Mouse (Mus musculus) mature B cell (primary cell): Measurements from ENCODE around the gene Rapgef4.

Source experiments
- in situ Hi-C: fragments of 300-500 bp; cut with MboI; formaldehyde crosslinking; loops from 2 replicates; pipeline ENCODE4 v1.14.3; 2019

The Rapgef4 gene

DNA sequence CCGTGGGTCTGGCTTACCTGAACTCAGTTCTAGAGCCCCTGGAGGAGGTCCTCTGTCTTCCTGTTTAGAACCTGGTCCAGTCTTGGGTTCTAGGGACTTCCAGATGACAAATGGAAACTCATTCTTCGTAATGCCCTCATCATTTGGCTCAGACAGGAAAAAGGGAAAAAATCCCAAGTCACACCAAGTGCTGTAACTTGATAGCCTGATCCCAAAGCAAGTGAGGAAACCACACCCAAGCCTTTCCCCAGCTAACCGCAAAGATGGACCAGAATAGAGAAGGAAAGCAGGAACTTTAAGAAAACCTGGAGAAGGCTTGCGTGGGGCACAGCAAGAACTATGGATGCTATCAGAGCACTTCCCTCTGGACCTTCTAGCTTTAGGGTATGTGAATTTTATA is 167.6 kb downstream of the Rapgef4 start:
- in situ Hi-C loops: loop anchor here (5.0 kb wide), 1 partner anchor 36 kb away; no protein-coding TSS in a partner anchor

DNA sequence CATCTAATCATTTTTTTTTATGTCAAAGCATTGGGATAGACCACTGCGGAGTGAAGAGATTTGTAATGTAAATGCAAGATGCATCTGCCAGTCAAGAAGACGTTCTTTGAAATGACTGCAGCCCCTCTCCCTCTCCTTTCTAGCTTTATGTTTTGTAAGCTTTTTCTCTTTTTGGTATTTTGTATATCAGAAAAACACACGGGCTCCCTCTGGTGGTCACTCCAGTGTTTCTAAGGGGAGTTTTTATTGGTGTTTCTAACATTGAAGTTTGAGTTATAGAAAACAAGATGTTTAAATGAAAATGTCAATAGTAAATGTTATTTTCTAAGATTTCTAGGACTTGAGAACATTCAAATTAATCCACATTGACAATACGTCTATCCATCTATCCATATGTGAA is 168.0 kb downstream of the Rapgef4 start:
- in situ Hi-C loops: loop anchor here (5.0 kb wide), 1 partner anchor 37 kb away; no protein-coding TSS in a partner anchor

GRCm38 (mm10) chr2:72151792-72152554 is 170.9 kb downstream of the Rapgef4 start:
- in situ Hi-C loops: no loop called here

DNA sequence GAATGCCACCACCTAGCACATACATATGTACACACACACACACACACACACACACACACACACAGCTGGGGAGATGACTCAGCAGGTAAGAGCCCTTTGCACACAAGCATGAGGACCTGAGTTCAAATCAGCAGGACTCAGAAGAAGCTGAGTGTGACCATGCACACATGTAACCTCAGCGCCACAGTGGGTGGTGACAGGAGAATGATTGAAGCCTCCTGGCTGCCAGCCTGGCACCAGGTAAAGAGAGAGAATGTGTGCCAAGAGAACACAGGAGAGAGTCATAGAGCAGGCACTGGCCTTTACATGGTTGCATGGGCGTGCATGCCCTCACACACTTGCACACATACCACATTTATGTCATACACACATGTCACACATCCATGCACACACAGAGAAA is 171.7 kb downstream of the Rapgef4 start:
- in situ Hi-C loops: no loop called here

- in situ Hi-C loops: no loop called here
These were observed 172.8 kb downstream of the Rapgef4 start for GRCm38 (mm10) chr2:72153851-72154250.

DNA sequence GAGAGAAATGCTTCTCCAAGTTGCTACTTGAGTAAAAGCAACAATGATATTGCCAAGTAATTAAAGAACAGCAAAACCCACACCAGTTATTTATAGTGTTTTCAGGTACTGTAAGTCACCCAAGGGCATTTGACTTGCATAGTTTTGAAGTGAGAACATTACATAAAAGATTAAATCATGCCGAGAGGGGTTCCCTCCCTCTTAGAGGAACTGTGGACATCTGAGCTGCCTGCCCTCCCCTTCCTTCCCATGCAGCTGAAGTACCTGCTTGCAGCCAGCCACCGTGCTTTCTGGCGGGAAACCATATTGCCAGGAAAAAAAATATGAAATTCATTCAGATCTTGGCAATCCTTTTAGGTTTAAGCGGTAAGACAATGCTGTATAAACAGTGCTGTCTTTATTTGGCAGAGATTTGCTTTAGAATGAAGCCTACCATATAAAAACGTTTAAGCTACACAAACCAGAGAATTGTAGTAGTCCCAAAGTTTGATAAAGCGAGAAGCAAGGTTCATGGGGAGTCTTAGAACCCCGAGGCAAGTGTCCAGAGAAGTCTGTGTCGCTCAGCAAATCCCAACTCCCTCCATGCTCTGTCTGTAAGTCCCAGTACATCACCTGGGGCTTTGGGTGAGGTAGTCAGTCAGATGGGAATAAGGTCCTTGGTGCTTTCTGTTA is 174.2 kb downstream of the Rapgef4 start:
- in situ Hi-C loops: no loop called here

DNA sequence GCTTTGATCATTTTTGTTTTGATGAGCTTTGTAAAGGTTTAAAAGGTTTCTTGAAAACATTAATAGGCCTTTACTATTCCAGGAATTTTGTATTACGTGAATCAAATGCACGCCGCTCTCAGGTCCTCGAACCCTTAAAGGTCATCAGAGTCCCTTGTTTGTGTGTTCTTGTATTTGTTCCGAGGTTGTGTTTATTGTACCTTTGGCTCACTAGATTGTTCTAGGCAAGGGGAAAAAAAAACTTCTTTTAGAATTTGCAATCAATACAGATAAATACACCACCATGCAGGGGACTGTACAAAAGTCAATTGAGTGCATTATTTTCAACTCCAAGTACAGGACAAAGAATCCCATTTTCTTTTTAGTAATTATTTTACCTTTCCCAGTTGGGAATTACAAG is 175.4 kb downstream of the Rapgef4 start:
- in situ Hi-C loops: no loop called here

GRCm38 (mm10) chr2:72157561-72157960 is 176.5 kb downstream of the Rapgef4 start:
- in situ Hi-C loops: no loop called here

DNA sequence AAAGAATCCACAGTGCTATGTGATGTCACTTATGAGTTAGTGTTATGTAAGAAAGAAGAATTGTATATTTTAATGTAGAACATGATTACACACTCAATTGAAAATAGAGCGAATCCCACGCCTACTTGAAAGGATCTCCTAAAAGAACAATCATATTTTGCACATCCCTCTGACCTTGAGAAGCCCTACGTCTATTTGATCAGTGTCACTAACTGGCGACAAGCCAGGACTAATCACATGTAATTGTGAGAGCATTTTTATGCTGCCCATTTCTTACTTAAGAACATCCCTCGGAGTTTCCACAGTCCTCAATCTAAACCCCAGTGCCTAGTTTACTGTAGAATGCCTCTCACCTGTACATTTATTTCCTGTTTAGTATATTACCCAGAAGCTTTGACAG is 177.0 kb downstream of the Rapgef4 start:
- in situ Hi-C loops: no loop called here

- in situ Hi-C loops: no loop called here
These were observed 177.7 kb downstream of the Rapgef4 start for GRCm38 (mm10) chr2:72158691-72159225.

GRCm38 (mm10) chr2:72159281-72159680 is 178.2 kb downstream of the Rapgef4 start:
- in situ Hi-C loops: no loop called here

GRCm38 (mm10) chr2:72165136-72165854 is 184.3 kb downstream of the Rapgef4 start:
- in situ Hi-C loops: no loop called here

GRCm38 (mm10) chr2:72169451-72170100 is 188.5 kb downstream of the Rapgef4 start:
- in situ Hi-C loops: no loop called here

DNA sequence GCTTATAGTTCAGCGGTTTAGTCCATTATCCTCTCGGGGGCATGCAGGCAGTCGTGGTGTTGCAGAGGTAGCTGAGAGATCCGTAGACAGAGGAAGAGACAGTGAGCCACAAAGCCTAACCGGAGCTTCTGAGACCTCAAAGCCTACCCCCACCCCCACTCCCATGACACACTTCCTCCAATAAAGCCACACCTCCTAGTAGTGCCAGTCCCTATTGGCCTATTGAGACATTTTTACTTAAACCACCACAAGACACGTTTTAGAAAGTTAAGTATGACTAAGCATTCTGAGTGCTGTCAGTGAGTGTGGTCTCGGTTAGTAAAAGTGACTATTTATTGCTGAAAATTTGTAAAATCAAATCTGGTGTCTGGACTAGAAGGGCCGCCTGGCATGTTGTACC is 189.5 kb downstream of the Rapgef4 start:
- in situ Hi-C loops: no loop called here

- in situ Hi-C loops: no loop called here
These were observed 190.2 kb downstream of the Rapgef4 start for GRCm38 (mm10) chr2:72171204-72171603.

DNA sequence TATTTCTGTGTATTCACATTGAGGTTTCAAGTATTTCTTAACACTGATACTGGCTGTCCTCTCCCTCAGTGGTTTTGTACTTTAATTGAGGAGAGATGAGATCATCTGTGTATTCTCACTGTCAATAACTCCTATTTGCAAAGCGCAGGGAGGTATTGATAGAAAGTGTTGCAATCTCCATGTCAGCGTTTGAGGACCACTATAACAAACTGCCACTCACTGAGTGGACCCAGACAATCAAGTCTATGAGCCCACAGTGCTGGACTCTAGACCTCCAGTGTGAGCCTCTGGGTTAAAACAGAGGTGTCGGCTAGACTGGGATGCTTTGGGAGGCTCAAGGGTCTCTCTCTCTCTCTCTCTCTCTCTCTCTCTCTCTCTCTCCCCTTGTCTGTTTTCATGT is 192.0 kb downstream of the Rapgef4 start:
- in situ Hi-C loops: no loop called here

- in situ Hi-C loops: no loop called here
These were observed 192.8 kb downstream of the Rapgef4 start for GRCm38 (mm10) chr2:72173844-72174243.

- in situ Hi-C loops: no loop called here
These were observed 194.5 kb downstream of the Rapgef4 start for GRCm38 (mm10) chr2:72175536-72175935.

GRCm38 (mm10) chr2:72175971-72176370 is 194.9 kb downstream of the Rapgef4 start:
- in situ Hi-C loops: no loop called here

- in situ Hi-C loops: no loop called here
These were observed 196.4 kb downstream of the Rapgef4 start for GRCm38 (mm10) chr2:72177214-72178023.

- in situ Hi-C loops: no loop called here
These were observed 197.0 kb downstream of the Rapgef4 start for GRCm38 (mm10) chr2:72178025-72178424.
